Mouse (Mus musculus) limb, embryonic 11.5 days (tissue): ENCODE data around the gene Sirt1. TPM values are rescaled to one million over a fixed set of nuclear protein-coding genes. Genes with fewer than 3 reads are reported as not detected.
"Not testable (repeated sequence)": the region's sequence is repeated elsewhere in the genome, so short reads cannot be mapped to it uniquely, and the experiment has no call there.

Experiments used
- ATAC-seq: fragments of 200-750 bp; cut with Nextera tagmentation; 2 replicates; pipeline ENCODE4 v1.8.0; 2017; ENCODE audit warnings: low read depth; ENCODE audit not compliant: insufficient number of reproducible peaks, low FRiP score, low TSS enrichment
- DNase-seq: peaks from one replicate; pipeline ENCODE4 v3.0.0-alpha.2; 2015; ENCODE audit warnings: low spot score
- H3K27ac ChIP-seq: fragments of 300-500 bp; sonication (generic); replicated peaks from 2 replicates; pipeline ENCODE4 v1.5.1; 2014; ENCODE audit warnings: low read depth, mild to moderate bottlenecking, low read length
- H3K27me3 ChIP-seq: fragments of 300-500 bp; sonication (generic); 2 replicates; pipeline ENCODE4 v1.6.1; 2014; ENCODE audit warnings: mild to moderate bottlenecking, low read length, mixed read lengths; ENCODE audit not compliant: control insufficient read depth, insufficient read depth
- H3K36me3 ChIP-seq: fragments of 300-500 bp; sonication (generic); 2 replicates; pipeline ENCODE4 v1.6.1; 2014; ENCODE audit warnings: mild to moderate bottlenecking, low read length, moderate library complexity, mixed read lengths; ENCODE audit not compliant: control insufficient read depth, insufficient read depth
- H3K4me1 ChIP-seq: fragments of 300-500 bp; sonication (generic); 2 replicates; pipeline ENCODE4 v1.6.1; 2014; ENCODE audit warnings: low read length, mixed read lengths; ENCODE audit not compliant: control insufficient read depth, insufficient read depth
- H3K4me2 ChIP-seq: fragments of 300-500 bp; sonication (generic); 2 replicates; pipeline ENCODE4 v1.6.1; 2014; ENCODE audit warnings: low read depth, mild to moderate bottlenecking, moderate library complexity; ENCODE audit not compliant: severe bottlenecking
- H3K4me3 ChIP-seq: fragments of 300-500 bp; sonication (generic); 2 replicates; pipeline ENCODE4 v1.5.1; 2014; ENCODE audit warnings: low read depth, low read length
- H3K9ac ChIP-seq: fragments of 300-500 bp; sonication (generic); 2 replicates; pipeline ENCODE4 v1.6.1; 2014; ENCODE audit warnings: mild to moderate bottlenecking, low read length
- H3K9me3 ChIP-seq: fragments of 300-500 bp; sonication (generic); 2 replicates; pipeline ENCODE4 v1.6.1; 2016; ENCODE audit warnings: low read length; ENCODE audit not compliant: control insufficient read depth
- WGBS: fragments of 180-500 bp; shearing (Covaris S2); extraction: QIAGEN DNeasy Blood & Tissue Kit; methylation state at CpG from one replicate; pipeline ENCODE4 v1.1.7; 2014; 5-methylcytosine and 5-hydroxymethylcytosine counted together
- polyA plus RNA-seq: library from polyadenylated mRNA; unstranded; fragments of >200 nt; fragmentation: Nextera tagmentation; extraction: Ambion mirVana; gene quantifications from 2 replicates; pipeline ENCODE4 v1.2.1, GENCODE M21; 2014

Gene Sirt1
- polyA plus RNA-seq, 1 experiment from 2014 or later = 13.0 TPM

- Histone ChIP-seq H3K9ac (no peak overlapping the region), H3K27me3 (no peaks in the 10 kb centered on the region), H3K4me3 (no peak overlapping the region), H3K36me3 (no peaks in the 10 kb centered on the region), H3K4me1 (no peaks in the 10 kb centered on the region), H3K27ac (no peak overlapping the region), H3K9me3 (no peaks in the 10 kb centered on the region), H3K4me2 (no peak overlapping the region)
- 67% methylated on average over 16 of the region's 16 CpGs for WGBS
- DNase-seq = no peak
- ATAC-seq = no peak
Observed at GRCm38 (mm10) chr10:63410162-63410956, 28.9 kb upstream of the Sirt1 start.

GRCm38 (mm10) chr10:63403636-63404035, 22.1 kb upstream of the Sirt1 start:
- ATAC-seq = no peak
- no peak for DNase-seq
- Histone ChIP-seq H3K9me3 (no peaks in the 10 kb centered on the region), H3K9ac (no peak overlapping the region), H3K4me2 (no peak overlapping the region), H3K36me3 (no peaks in the 10 kb centered on the region), H3K27me3 (no peaks in the 10 kb centered on the region), H3K4me1 (no peaks in the 10 kb centered on the region), H3K27ac (no peak overlapping the region), H3K4me3 (no peak overlapping the region)
- WGBS = 77% methylated on average over 2 of the region's 2 CpGs

- Histone ChIP-seq H3K27me3 (no peaks in the 10 kb centered on the region), H3K4me3 (no peak overlapping the region), H3K36me3 (no peaks in the 10 kb centered on the region), H3K27ac (no peak overlapping the region), H3K9me3 (no peaks in the 10 kb centered on the region), H3K4me1 (no peaks in the 10 kb centered on the region), H3K9ac (no peak overlapping the region), H3K4me2 (no peak overlapping the region)
- 91% methylated on average over 5 of the region's 5 CpGs for WGBS
- DNase-seq (no peak), ATAC-seq (no peak)
Observed at GRCm38 (mm10) chr10:63402731-63403504, 21.4 kb upstream of the Sirt1 start.

- no peak for ATAC-seq
- WGBS = 93% methylated on average over 10 of the region's 10 CpGs
- no peak overlapping the region for H3K27ac ChIP-seq
- no peak for DNase-seq
- no peak overlapping the region for H3K4me3 ChIP-seq
- no peaks in the 10 kb centered on the region for H3K4me1 ChIP-seq
- H3K9me3 ChIP-seq = no peaks in the 10 kb centered on the region
- H3K27me3 ChIP-seq = no peaks in the 10 kb centered on the region
- H3K36me3 ChIP-seq = no peaks in the 10 kb centered on the region
- no peak overlapping the region for H3K9ac ChIP-seq
- H3K4me2 ChIP-seq = no peak overlapping the region
Observed at GRCm38 (mm10) chr10:63396963-63397362, 15.5 kb upstream of the Sirt1 start.

- no peak overlapping the region for H3K4me2 ChIP-seq
- no peak overlapping the region for H3K4me3 ChIP-seq
- WGBS = 80% methylated on average over 4 of the region's 4 CpGs
- no peak for DNase-seq
- H3K36me3 ChIP-seq = no peaks in the 10 kb centered on the region
- no peak overlapping the region for H3K9ac ChIP-seq
- H3K27ac ChIP-seq = no peak overlapping the region
- no peak for ATAC-seq
- no peaks in the 10 kb centered on the region for H3K4me1 ChIP-seq
- no peaks in the 10 kb centered on the region for H3K27me3 ChIP-seq
- H3K9me3 ChIP-seq = no peaks in the 10 kb centered on the region
Observed at GRCm38 (mm10) chr10:63388948-63389347, 7.4 kb upstream of the Sirt1 start.

GRCm38 (mm10) chr10:63386991-63387390, 5.5 kb upstream of the Sirt1 start:
- Histone ChIP-seq H3K27ac (no peak overlapping the region), H3K9ac (no peak overlapping the region), H3K27me3 (no peaks in the 10 kb centered on the region), H3K9me3 (no peaks in the 10 kb centered on the region), H3K4me3 (peak overlapping the region; percentile 40), H3K4me2 (peak overlapping the region; percentile 60), H3K4me1 (no peaks in the 10 kb centered on the region), H3K36me3 (no peaks in the 10 kb centered on the region)
- DNase-seq (no peak), ATAC-seq (no peak)
- WGBS = 4% methylated on average over 10 of the region's 10 CpGs

GRCm38 (mm10) chr10:63386444-63386843, 4.9 kb upstream of the Sirt1 start:
- Histone ChIP-seq H3K4me2 (peak overlapping the region; percentile 60), H3K9ac (peak overlapping the region; percentile 35; the same call in 1 of the 2 replicates), H3K36me3 (no peaks in the 10 kb centered on the region), H3K9me3 (no peaks in the 10 kb centered on the region), H3K4me1 (no peaks in the 10 kb centered on the region; the same call in 1 of the 2 replicates), H3K27me3 (no peaks in the 10 kb centered on the region), H3K4me3 (peak overlapping the region; percentile 40), H3K27ac (no peak overlapping the region)
- DNase-seq (peak; percentile 80), ATAC-seq (peak; percentile 64; the same call in 1 of the 2 replicates)
- 0% methylated on average over 19 of the region's 19 CpGs for WGBS

- 35% methylated on average over 5 of the region's 5 CpGs for WGBS
- not testable (repeated sequence) for H3K27ac ChIP-seq, H3K36me3 ChIP-seq, DNase-seq, H3K9me3 ChIP-seq, H3K4me1 ChIP-seq, H3K9ac ChIP-seq, H3K27me3 ChIP-seq, ATAC-seq
- Histone ChIP-seq H3K4me3 (peak overlapping the region; percentile 40; the same call in 1 of the 2 replicates), H3K4me2 (peak overlapping the region; percentile 60)
Observed at GRCm38 (mm10) chr10:63385897-63386296, 4.4 kb upstream of the Sirt1 start.
